Mouse (Mus musculus): ENCODE measurements around the gene Gm16434. TPM values are rescaled to one million over a fixed set of nuclear protein-coding genes. Genes with fewer than 3 reads are reported as not detected.
"Not testable (repeated sequence)": the region's sequence is repeated elsewhere in the genome, so short reads cannot be mapped to it uniquely, and the experiment has no call there.

Gene Gm16434
- polyA plus RNA-seq (2015; fragmentation: Nextera tagmentation; extraction: Ambion mirVana), result not detected in 2 replicates

- not testable (repeated sequence) for H3K9me3 ChIP-seq (replicated peaks); H3K4me1 ChIP-seq; H3K4me2 ChIP-seq (replicated peaks); H3K4me3 ChIP-seq (replicated peaks); H3K36me3 ChIP-seq; H3K27me3 ChIP-seq; H3K9ac ChIP-seq; ATAC-seq (ENCODE audit: insufficient number of reproducible peaks, low FRiP score, low TSS enrichment, low read depth); H3K27ac ChIP-seq (replicated peaks)
- no CpG with 5 or more reads among the region's 2 CpGs for WGBS
Measured at GRCm38 (mm10) chr14:7194440-7194839, at the start of gene Gm16434. Gene Gm16434, minus strand, starts transcription at chr14:7194540.

- H3K27me3 ChIP-seq; H3K36me3 ChIP-seq; H3K9me3 ChIP-seq (replicated peaks); ATAC-seq (ENCODE audit: insufficient number of reproducible peaks, low FRiP score, low TSS enrichment, low read depth); H3K9ac ChIP-seq; H3K27ac ChIP-seq (replicated peaks); H3K4me3 ChIP-seq (replicated peaks); H3K4me2 ChIP-seq (replicated peaks); H3K4me1 ChIP-seq: not testable (repeated sequence)
- 4% methylated on average over 7 of the region's 10 CpGs for WGBS
Measured at GRCm38 (mm10) chr14:7243498-7243897, 49.2 kb upstream of the Gm16434 start.

- ATAC-seq (ENCODE audit: insufficient number of reproducible peaks, low FRiP score, low TSS enrichment, low read depth); H3K9me3 ChIP-seq (replicated peaks); H3K27ac ChIP-seq (replicated peaks); H3K27me3 ChIP-seq; H3K4me1 ChIP-seq; H3K4me2 ChIP-seq (replicated peaks); H3K4me3 ChIP-seq (replicated peaks); H3K36me3 ChIP-seq; H3K9ac ChIP-seq: not testable (repeated sequence)
- WGBS, result 93% methylated on average over 2 of the region's 3 CpGs
Measured at GRCm38 (mm10) chr14:7200070-7200469, 5.7 kb upstream of the Gm16434 start.

- H3K36me3 ChIP-seq; H3K9me3 ChIP-seq (replicated peaks); H3K4me1 ChIP-seq; H3K4me2 ChIP-seq (replicated peaks); H3K9ac ChIP-seq; H3K4me3 ChIP-seq (replicated peaks); H3K27me3 ChIP-seq; ATAC-seq (ENCODE audit: insufficient number of reproducible peaks, low FRiP score, low TSS enrichment, low read depth); H3K27ac ChIP-seq (replicated peaks): not testable (repeated sequence)
- no CpG with 5 or more reads among the region's 37 CpGs for WGBS
Measured at GRCm38 (mm10) chr14:7174483-7174971, 19.8 kb downstream of the Gm16434 start, which contains the start of gene Gm3512. Gene Gm3512, minus strand, starts transcription at chr14:7174533.

Other genes starting within 250 kb of the Gm16434 start
- gene Gm6356, start 220.7 kb downstream of the Gm16434 start, polyA plus RNA-seq (2015; fragmentation: Nextera tagmentation; extraction: Ambion mirVana), result not detected in 2 replicates
- gene Gm10406, start 167.1 kb downstream of the Gm16434 start, polyA plus RNA-seq (2015; fragmentation: Nextera tagmentation; extraction: Ambion mirVana), result 0.56 and 0.59 TPM in 2 replicates
- gene Gm3685, start 149.6 kb downstream of the Gm16434 start, polyA plus RNA-seq (2015; fragmentation: Nextera tagmentation; extraction: Ambion mirVana), result not detected in 2 replicates
- 0.52 and 1.1 TPM in 2 replicates for gene Gm3696, start 93.9 kb downstream of the Gm16434 start, polyA plus RNA-seq (2015; fragmentation: Nextera tagmentation; extraction: Ambion mirVana)
- not detected in 2 replicates for gene Gm6676, start 69.1 kb downstream of the Gm16434 start, polyA plus RNA-seq (2015; fragmentation: Nextera tagmentation; extraction: Ambion mirVana)
- gene Gm3512, start 20.0 kb downstream of the Gm16434 start, polyA plus RNA-seq (2015; fragmentation: Nextera tagmentation; extraction: Ambion mirVana), result 3.0 and 3.7 TPM in 2 replicates
- gene Gm3727, start 70.2 kb upstream of the Gm16434 start, polyA plus RNA-seq (2015; fragmentation: Nextera tagmentation; extraction: Ambion mirVana), result not detected in 2 replicates
- 0.35 and 0.46 TPM in 2 replicates for gene Gm3739, start 120.5 kb upstream of the Gm16434 start, polyA plus RNA-seq (2015; fragmentation: Nextera tagmentation; extraction: Ambion mirVana)
- not detected in 2 replicates for gene Gm5797, start 137.9 kb upstream of the Gm16434 start, polyA plus RNA-seq (2015; fragmentation: Nextera tagmentation; extraction: Ambion mirVana)
- not detected in 2 replicates for gene Gm8374, start 170.6 kb upstream of the Gm16434 start, polyA plus RNA-seq (2015; fragmentation: Nextera tagmentation; extraction: Ambion mirVana)